Comparison of ENCODE assay signal across 10 mouse cellular contexts in genomic region chr3:123204658-123205057, GRCm38 (mm10). TPM values are rescaled to one million over a fixed set of nuclear protein-coding genes. Genes with fewer than 3 reads are reported as not detected.
DNase-seq lines count a peak whose midpoint lies in the region; ATAC-seq lines count a peak whose summit lies in the region.
"Had no signal": no experiment of that assay in that cellular context is flagged by ENCODE, and none has a peak within 500 bp of the region (broad histone marks: within the 10 kb centered on the region; RNA-seq: fewer than 3 reads in every experiment).

No protein-coding gene starts in this region.

- WGBS in kidney, embryonic 15.5 days: 40% methylated on average over 4 of the region's 4 CpGs
- WGBS in embryonic facial prominence, embryonic 15.5 days: 51% methylated on average over 4 of the region's 4 CpGs
- 84% methylated on average over 4 of the region's 4 CpGs for WGBS in hindbrain, embryonic 14.5 days

- no peaks in the 10 kb centered on the region for H3K27me3 ChIP-seq in kidney, embryonic 15.5 days
- no peaks in the 10 kb centered on the region for H3K27me3 ChIP-seq in embryonic facial prominence, embryonic 15.5 days
- no peaks in the 10 kb centered on the region for H3K27me3 ChIP-seq in hindbrain, embryonic 14.5 days (ENCODE audit: control insufficient read depth, insufficient read depth, low read length)
- H3K27me3 ChIP-seq: megakaryocyte, embryonic 14.5 days had no signal

- H3K4me1 ChIP-seq in kidney, embryonic 15.5 days: peaks cover 12% of the 10 kb centered on the region
- no peaks in the 10 kb centered on the region for H3K4me1 ChIP-seq in embryonic facial prominence, embryonic 15.5 days
- no peaks in the 10 kb centered on the region for H3K4me1 ChIP-seq in hindbrain, embryonic 14.5 days (replicated peaks; ENCODE audit: control insufficient read depth, insufficient read depth, low read length)
- H3K4me1 ChIP-seq: megakaryocyte, embryonic 14.5 days had no signal

- H3K4me3 ChIP-seq in kidney, embryonic 15.5 days (replicated peaks): no peak overlapping the region
- no peak overlapping the region for H3K4me3 ChIP-seq in embryonic facial prominence, embryonic 15.5 days (replicated peaks)
- H3K4me3 ChIP-seq in hindbrain, embryonic 14.5 days (replicated peaks; ENCODE audit: low read length): no peak overlapping the region
- H3K4me3 ChIP-seq: megakaryocyte, embryonic 14.5 days had no signal

- no peak overlapping the region for H3K9ac ChIP-seq in kidney, embryonic 15.5 days
- no peak overlapping the region for H3K9ac ChIP-seq in embryonic facial prominence, embryonic 15.5 days
- no peak overlapping the region for H3K9ac ChIP-seq in hindbrain, embryonic 14.5 days

- peak overlapping the region; percentile 75 for H3K27ac ChIP-seq in kidney, embryonic 15.5 days
- peak overlapping the region; percentile 58; the same call in 1 of the 2 replicates for H3K27ac ChIP-seq in embryonic facial prominence, embryonic 15.5 days (replicated peaks)
- H3K27ac ChIP-seq in hindbrain, embryonic 14.5 days: no peak overlapping the region

- no peak for DNase-seq in kidney, adult 18-20 months
- DNase-seq in NIH3T3 (ENCODE audit: low read depth): peak; percentile 87
- DNase-seq in lung, postnatal 25 days (ENCODE audit: low spot score): peak; percentile 20
- DNase-seq in layer of hippocampus, postnatal 25 days (ENCODE audit: extremely low spot score in 1 of 2, low spot score in 1 of 2): no peak
- no peak for DNase-seq in hindbrain, embryonic 14.5 days (ENCODE audit: low spot score)
- no peak for DNase-seq in spleen, adult 18-20 months
- DNase-seq: right cerebral cortex, postnatal 14 days had no signal

- H3K9me3 ChIP-seq in kidney, embryonic 15.5 days (replicated peaks): no peaks in the 10 kb centered on the region
- H3K9me3 ChIP-seq in embryonic facial prominence, embryonic 15.5 days (replicated peaks): no peaks in the 10 kb centered on the region
- no peaks in the 10 kb centered on the region for H3K9me3 ChIP-seq in hindbrain, embryonic 14.5 days (ENCODE audit: control insufficient read depth, low read length)
- H3K9me3 ChIP-seq: megakaryocyte, embryonic 14.5 days had no signal

- H3K36me3 ChIP-seq in kidney, embryonic 15.5 days: no peaks in the 10 kb centered on the region
- H3K36me3 ChIP-seq in embryonic facial prominence, embryonic 15.5 days: no peaks in the 10 kb centered on the region
- H3K36me3 ChIP-seq in hindbrain, embryonic 14.5 days (replicated peaks; ENCODE audit: control insufficient read depth, insufficient read depth): no peaks in the 10 kb centered on the region

- 0 out of 2 replicates have a peak overlapping the region, but pooled peaks have one; percentile 15 for H3K4me2 ChIP-seq in kidney, embryonic 15.5 days
- H3K4me2 ChIP-seq in embryonic facial prominence, embryonic 15.5 days (replicated peaks): no peak overlapping the region
- no peak overlapping the region for H3K4me2 ChIP-seq in hindbrain, embryonic 14.5 days (replicated peaks)

- ATAC-seq in kidney, embryonic 15.5 days (replicated peaks; ENCODE audit: low FRiP score): no peak
- ATAC-seq in embryonic facial prominence, embryonic 15.5 days (ENCODE audit: insufficient number of reproducible peaks, low FRiP score, low TSS enrichment, low read depth): no peak
- ATAC-seq in hindbrain, embryonic 14.5 days (ENCODE audit: low FRiP score): no peak

RNA-seq across cellular contexts. Expression of gene Synpo2, which starts 31.3 kb away (rescaled TPM):
- 8.3 and 11.5 TPM in 2 replicates for polyA plus RNA-seq in kidney, embryonic 15.5 days (2015; fragmentation: Nextera tagmentation; extraction: Ambion mirVana)
- polyA plus RNA-seq in embryonic facial prominence, embryonic 15.5 days (2015; fragmentation: Nextera tagmentation; extraction: Ambion mirVana): 6.9 and 9.2 TPM in 2 replicates
- total RNA-seq in layer of hippocampus, postnatal 25 days (2021): 1 to 10 TPM; 2.8 to 3.3 TPM
- 1.5 and 2.0 TPM in 2 replicates for polyA plus RNA-seq in hindbrain, embryonic 14.5 days (2014; fragmentation: Nextera tagmentation; extraction: Ambion mirVana)

Comparison
In these comparisons a context has a peak if more than half of its experiments do, and no peak if none do; other contexts are left out.
1. DNase-seq: peak in NIH3T3 (single experiment) and lung, postnatal 25 days (single experiment); none in kidney, adult 18-20 months (single experiment), layer of hippocampus, postnatal 25 days (0 of 2), hindbrain, embryonic 14.5 days (single experiment) and spleen, adult 18-20 months (0 of 2).